Mouse (Mus musculus) midbrain, postnatal 0 days (tissue): ENCODE data around the gene Neu2. TPM values are rescaled to one million over a fixed set of nuclear protein-coding genes. Genes with fewer than 3 reads are reported as not detected.

Source experiments
- ATAC-seq: fragments of 200-750 bp; cut with Nextera tagmentation; 2 replicates; pipeline ENCODE4 v1.8.0; 2017; ENCODE audit warnings: moderate number of reproducible peaks, mild to moderate bottlenecking, moderate TSS enrichment, moderate library complexity; ENCODE audit not compliant: low FRiP score
- DNase-seq: peaks from one replicate; pipeline ENCODE4 v3.0.0-alpha.2; 2015; ENCODE audit warnings: low spot score
- H3K27ac ChIP-seq: fragments of 300-500 bp; sonication (generic); 2 replicates; pipeline ENCODE4 v1.5.1; 2014; ENCODE audit warnings: low read depth, mild to moderate bottlenecking, low read length, mixed read lengths
- H3K27me3 ChIP-seq: fragments of 300-500 bp; sonication (generic); 2 replicates; pipeline ENCODE4 v1.6.1; 2014; ENCODE audit warnings: low read length, control low read depth, mixed read lengths; ENCODE audit not compliant: insufficient read depth
- H3K36me3 ChIP-seq: fragments of 300-500 bp; sonication (generic); 2 replicates; pipeline ENCODE4 v1.6.1; 2014; ENCODE audit warnings: low read length, control low read depth, mixed read lengths; ENCODE audit not compliant: insufficient read depth
- H3K4me1 ChIP-seq: fragments of 300-500 bp; sonication (generic); 2 replicates; pipeline ENCODE4 v1.6.1; 2014; ENCODE audit warnings: mild to moderate bottlenecking, control low read depth, antibody characterized with exemption, low read length, mixed read lengths; ENCODE audit not compliant: insufficient read depth
- H3K4me2 ChIP-seq: fragments of 300-500 bp; sonication (generic); 2 replicates; pipeline ENCODE4 v1.6.1; 2014; ENCODE audit warnings: low read depth, mild to moderate bottlenecking, low read length, mixed read lengths; ENCODE audit not compliant: poor library complexity, severe bottlenecking
- H3K4me3 ChIP-seq: fragments of 300-500 bp; sonication (generic); 2 replicates; pipeline ENCODE4 v1.5.1; 2014; ENCODE audit warnings: low read depth, mild to moderate bottlenecking, low read length, moderate library complexity
- H3K9ac ChIP-seq: fragments of 300-500 bp; sonication (generic); replicated peaks from 2 replicates; pipeline ENCODE4 v1.6.1; 2014; ENCODE audit warnings: mild to moderate bottlenecking, low read length, moderate library complexity, mixed read lengths; ENCODE audit not compliant: poor library complexity, severe bottlenecking
- H3K9me3 ChIP-seq: fragments of 300-500 bp; sonication (generic); 2 replicates; pipeline ENCODE4 v1.6.1; 2016; ENCODE audit warnings: low read length, control low read depth
- CTCF ChIP-seq: IDR thresholded peaks from 2 replicates; pipeline ENCODE4 v1.5.1; 2016; ENCODE audit warnings: antibody characterized with exemption, mild to moderate bottlenecking
- whole genome bisulfite sequencing: fragments of 180-500 bp; shearing (Covaris S2); extraction: QIAGEN DNeasy Blood & Tissue Kit; methylation state at CpG from one replicate; pipeline ENCODE4 v1.1.7; 2014; 5-methylcytosine and 5-hydroxymethylcytosine counted together
- polyA plus RNA-seq: library from polyadenylated mRNA; unstranded; fragments of >200 nt; fragmentation: Nextera tagmentation; extraction: Ambion mirVana; gene quantifications from 2 replicates; pipeline ENCODE4 v1.2.1, GENCODE M21; 2015
- total RNA-seq: library from RNA; depleted of rRNA; stranded (reverse); fragments of >200 nt; gene quantifications from 2 replicates; pipeline ENCODE4 v1.2.3, GENCODE M21; 2014

The Neu2 gene
- total and polyA plus RNA-seq, 2 experiments from 2014 or later = 1.1 to 1.3 TPM

- H3K4me1 ChIP-seq = no peaks in the 10 kb centered on the region
- ATAC-seq = peak; percentile 88
- 69% methylated on average over 21 of the region's 21 CpGs for whole genome bisulfite sequencing
- H3K4me3 ChIP-seq = no peak overlapping the region
- H3K9me3 ChIP-seq = no peaks in the 10 kb centered on the region
- DNase-seq = peak; percentile 93
- H3K4me2 ChIP-seq = no peak overlapping the region
- H3K27me3 ChIP-seq = no peaks in the 10 kb centered on the region
- H3K27ac ChIP-seq = no peak overlapping the region
- H3K9ac ChIP-seq = no peak overlapping the region
- H3K36me3 ChIP-seq = no peaks in the 10 kb centered on the region
- TF ChIP-seq CTCF = no peak
These were observed 97.8 kb downstream of the Neu2 start for GRCm38 (mm10) chr1:87607385-87608091.

GRCm38 (mm10) chr1:87608416-87609046, 98.8 kb downstream of the Neu2 start:
- Histone ChIP-seq H3K27me3 (no peaks in the 10 kb centered on the region), H3K9me3 (no peaks in the 10 kb centered on the region), H3K36me3 (no peaks in the 10 kb centered on the region), H3K4me3 (no peak overlapping the region), H3K4me1 (no peaks in the 10 kb centered on the region), H3K27ac (no peak overlapping the region), H3K9ac (no peak overlapping the region), H3K4me2 (no peak overlapping the region)
- 26% methylated on average over 7 of the region's 7 CpGs for WGBS
- ATAC-seq (0 out of 2 replicates have a peak, but pooled peaks have one; percentile 13), DNase-seq (peak; percentile 25)
- TF ChIP-seq CTCF = peak; percentile 67

- Histone ChIP-seq H3K27me3 (no peaks in the 10 kb centered on the region), H3K4me2 (no peak overlapping the region), H3K9ac (no peak overlapping the region), H3K9me3 (no peaks in the 10 kb centered on the region), H3K36me3 (no peaks in the 10 kb centered on the region), H3K4me3 (no peak overlapping the region), H3K27ac (no peak overlapping the region), H3K4me1 (no peaks in the 10 kb centered on the region)
- WGBS = 90% methylated on average over 2 of the region's 2 CpGs
- DNase-seq (peak; percentile 48), ATAC-seq (no peak)
- no peak for TF ChIP-seq CTCF
These were observed 105.0 kb downstream of the Neu2 start for GRCm38 (mm10) chr1:87614576-87615295.

GRCm38 (mm10) chr1:87620211-87620668, 110.6 kb downstream of the Neu2 start, which contains the start of gene Inpp5d:
Gene Inpp5d, plus strand, starts transcription at chr1:87620312.
- WGBS = 87% methylated on average over 12 of the region's 12 CpGs
- no peak for TF ChIP-seq CTCF
- Histone ChIP-seq H3K27me3 (no peaks in the 10 kb centered on the region), H3K9ac (no peak within 1 kb of the TSS), H3K27ac (no peak within 1 kb of the TSS), H3K4me3 (peak within 1 kb of the TSS; percentile 5; the same call in 1 of the 2 replicates), H3K9me3 (no peaks in the 10 kb centered on the region), H3K4me1 (no peaks in the 10 kb centered on the region), H3K4me2 (peak within 1 kb of the TSS; percentile 9; the same call in 1 of the 2 replicates), H3K36me3 (no peaks in the 10 kb centered on the region)
- no peak for ATAC-seq
- no peak for DNase-seq

GRCm38 (mm10) chr1:87620693-87621092, 111.0 kb downstream of the Neu2 start:
- WGBS = 84% methylated on average over 6 of the region's 6 CpGs
- no peak for ATAC-seq
- Histone ChIP-seq H3K36me3 (no peaks in the 10 kb centered on the region), H3K4me2 (0 out of 2 replicates have a peak overlapping the region, but pooled peaks have one; percentile 9), H3K27me3 (no peaks in the 10 kb centered on the region), H3K27ac (no peak overlapping the region), H3K4me1 (no peaks in the 10 kb centered on the region), H3K9me3 (no peaks in the 10 kb centered on the region), H3K9ac (no peak overlapping the region), H3K4me3 (peak overlapping the region; percentile 5; the same call in 1 of the 2 replicates)
- DNase-seq = no peak
- TF ChIP-seq CTCF = no peak
